Mouse (Mus musculus): ENCODE results near the gene Rgs8. TPM values are rescaled to one million over a fixed set of nuclear protein-coding genes. Genes with fewer than 3 reads are reported as not detected.

Rgs8 gene
- total and polyA plus RNA-seq, 3 experiments: 0.06 TPM; not detected in 2

DNA sequence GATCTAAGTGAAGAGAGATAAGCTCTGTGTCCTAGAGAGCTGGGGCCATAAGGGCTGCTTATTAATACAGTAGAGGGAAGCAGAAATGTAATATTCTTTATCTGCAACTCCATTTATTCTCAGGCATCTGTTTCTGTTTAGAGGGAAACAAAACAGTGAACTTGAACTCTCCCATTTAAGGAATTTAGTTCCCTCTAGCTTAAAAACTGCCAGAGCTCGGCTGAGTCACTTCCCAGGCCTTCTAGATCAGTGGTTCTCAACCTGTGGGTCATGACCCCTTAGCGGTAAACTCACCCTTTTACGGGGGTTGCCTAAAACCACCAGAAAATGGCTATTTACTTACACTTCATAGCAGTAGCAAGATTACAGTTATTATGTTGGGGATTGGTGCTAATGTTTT lies 32.8 kb downstream of the Rgs8 start:
- H3K27ac ChIP-seq: no peak overlapping the region
- no peaks in the 10 kb centered on the region for H3K36me3 ChIP-seq (ENCODE audit: control insufficient read depth, insufficient read depth, low read length)
- 57% methylated on average over 3 of the region's 3 CpGs for WGBS
- no peak overlapping the region for H3K4me3 ChIP-seq
- no peaks in the 10 kb centered on the region for H3K27me3 ChIP-seq (ENCODE audit: control insufficient read depth, insufficient read depth, low read length)
- H3K9ac ChIP-seq (ENCODE audit: low read depth, low read length): no peak overlapping the region
- intact Hi-C loops (cut with DNase I): no loop called here
- DNase-seq: no peak
- TF ChIP-seq CTCF (IDR thresholded peaks at IDR 0.05): no peak
- TF ChIP-seq POLR2A (IDR thresholded peaks at IDR 0.05; ENCODE audit: insufficient read depth, low read depth, low read length): no peak
- no peak for TF ChIP-seq EP300 (IDR thresholded peaks at IDR 0.05; ENCODE audit: insufficient read depth, low read depth, low read length)
- no peaks in the 10 kb centered on the region for H3K4me1 ChIP-seq (ENCODE audit: control insufficient read depth, insufficient read depth, low read length)
- no peaks in the 10 kb centered on the region for H3K79me2 ChIP-seq (replicated peaks; ENCODE audit: control insufficient read depth, insufficient read depth, low read length)

DNA sequence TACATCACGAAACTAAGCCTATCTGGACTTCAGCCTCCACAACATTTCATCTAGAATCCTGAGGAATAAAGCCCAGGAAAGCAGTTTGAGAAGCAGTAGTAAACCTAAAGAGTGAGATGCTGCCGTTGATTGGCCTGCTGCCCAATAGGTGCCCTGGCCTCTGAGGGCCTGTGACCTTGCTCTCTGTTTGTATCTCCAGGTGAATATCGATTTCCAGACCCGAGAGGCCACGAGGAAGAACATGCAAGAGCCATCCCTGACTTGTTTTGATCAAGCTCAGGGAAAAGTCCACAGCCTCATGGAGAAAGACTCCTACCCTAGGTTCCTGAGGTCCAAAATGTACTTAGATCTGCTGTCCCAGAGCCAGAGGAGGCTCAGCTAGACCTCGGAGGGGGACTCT lies 39.7 kb downstream of the Rgs8 start:
- WGBS: 73% methylated on average over 6 of the region's 6 CpGs
- no peak overlapping the region for H3K4me3 ChIP-seq
- no peak for DNase-seq
- no peak overlapping the region for H3K9ac ChIP-seq (ENCODE audit: low read depth, low read length)
- no peaks in the 10 kb centered on the region for H3K27me3 ChIP-seq (ENCODE audit: control insufficient read depth, insufficient read depth, low read length)
- H3K36me3 ChIP-seq (ENCODE audit: control insufficient read depth, insufficient read depth, low read length): no peaks in the 10 kb centered on the region
- H3K79me2 ChIP-seq (replicated peaks; ENCODE audit: control insufficient read depth, insufficient read depth, low read length): no peaks in the 10 kb centered on the region
- intact Hi-C loops (cut with DNase I): no loop called here
- H3K27ac ChIP-seq: no peak overlapping the region
- TF ChIP-seq POLR2A (IDR thresholded peaks at IDR 0.05; ENCODE audit: insufficient read depth, low read depth, low read length): no peak
- TF ChIP-seq CTCF (IDR thresholded peaks at IDR 0.05): no peak
- no peak for TF ChIP-seq EP300 (IDR thresholded peaks at IDR 0.05; ENCODE audit: insufficient read depth, low read depth, low read length)
- H3K4me1 ChIP-seq (ENCODE audit: control insufficient read depth, insufficient read depth, low read length): no peaks in the 10 kb centered on the region

DNA sequence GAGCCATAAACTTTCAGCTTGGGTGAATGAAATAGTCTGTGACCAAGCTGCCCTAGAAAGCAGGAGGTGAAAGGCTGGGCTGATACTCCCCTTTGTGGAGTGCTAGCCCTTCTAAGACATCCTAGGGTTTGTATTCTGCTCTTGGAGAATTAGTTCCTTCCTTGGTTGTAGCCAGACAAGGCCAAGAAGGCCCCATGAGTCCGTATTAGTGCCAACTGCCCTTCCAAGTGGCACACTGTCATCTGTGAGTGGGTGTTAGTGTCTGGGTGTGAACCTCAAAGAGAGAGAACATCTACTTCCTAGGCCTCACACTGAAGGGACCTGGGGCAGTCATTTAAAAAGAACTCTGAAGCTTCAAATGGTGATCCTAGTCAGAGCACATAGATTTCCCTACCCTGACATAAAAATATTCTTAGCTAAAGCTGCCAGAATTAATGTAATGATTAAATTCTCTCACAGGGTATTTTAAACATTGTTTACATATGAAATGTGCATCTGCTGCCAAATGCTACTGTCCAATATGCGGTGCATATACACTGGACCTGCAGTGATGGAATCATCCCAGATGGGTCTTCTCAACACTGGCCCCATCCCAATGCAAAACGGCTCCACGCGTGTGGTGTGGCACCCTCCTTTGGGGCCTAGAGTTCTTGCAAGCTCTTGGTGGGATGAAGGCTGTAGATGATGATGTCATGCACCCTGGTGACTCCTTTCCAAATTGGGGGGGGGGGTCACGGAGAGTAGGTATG lies 41.7 kb downstream of the Rgs8 start:
- WGBS: 91% methylated on average over 6 of the region's 6 CpGs
- H3K79me2 ChIP-seq (replicated peaks; ENCODE audit: control insufficient read depth, insufficient read depth, low read length): no peaks in the 10 kb centered on the region

DNA sequence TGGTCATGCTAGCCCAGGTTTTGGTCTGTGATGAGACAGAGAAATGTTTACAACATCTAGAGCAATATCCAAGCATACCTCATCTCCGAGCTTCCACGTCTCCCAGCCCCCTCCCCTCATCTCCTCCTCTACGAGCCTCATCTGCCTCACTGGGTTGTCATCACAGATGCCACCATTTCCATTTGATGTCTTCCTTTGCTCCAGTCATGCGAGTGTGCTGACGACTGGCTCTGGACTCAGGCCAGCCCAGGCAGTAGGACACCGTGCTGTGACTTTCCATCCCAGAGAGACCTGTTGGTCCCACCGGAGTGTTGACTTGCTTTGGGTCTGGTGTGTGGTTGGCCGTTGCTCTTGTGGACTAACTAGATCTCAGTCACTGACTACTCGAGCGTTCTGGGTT lies 42.6 kb downstream of the Rgs8 start:
- intact Hi-C loops (cut with DNase I): no loop called here
- Histone ChIP-seq H3K27me3 (ENCODE audit: control insufficient read depth, insufficient read depth, low read length) (no peaks in the 10 kb centered on the region), H3K36me3 (ENCODE audit: control insufficient read depth, insufficient read depth, low read length) (no peaks in the 10 kb centered on the region), H3K9ac (ENCODE audit: low read depth, low read length) (no peak overlapping the region), H3K4me3 (no peak overlapping the region), H3K4me1 (ENCODE audit: control insufficient read depth, insufficient read depth, low read length) (no peaks in the 10 kb centered on the region), H3K79me2 (replicated peaks; ENCODE audit: control insufficient read depth, insufficient read depth, low read length) (no peaks in the 10 kb centered on the region), H3K27ac (no peak overlapping the region)
- DNase-seq: no peak
- TF ChIP-seq EP300 (IDR thresholded peaks at IDR 0.05; ENCODE audit: insufficient read depth, low read depth, low read length) (no peak), CTCF (IDR thresholded peaks at IDR 0.05) (no peak), POLR2A (IDR thresholded peaks at IDR 0.05; ENCODE audit: insufficient read depth, low read depth, low read length) (no peak)
- 85% methylated on average over 10 of the region's 10 CpGs for WGBS

More for the DNA sequence above, 41.7 kb downstream of the Rgs8 start:
- Histone ChIP-seq H3K27me3 (ENCODE audit: control insufficient read depth, insufficient read depth, low read length) (no peaks in the 10 kb centered on the region), H3K27ac (no peak overlapping the region), H3K4me1 (ENCODE audit: control insufficient read depth, insufficient read depth, low read length) (no peaks in the 10 kb centered on the region), H3K36me3 (ENCODE audit: control insufficient read depth, insufficient read depth, low read length) (no peaks in the 10 kb centered on the region), H3K4me3 (no peak overlapping the region), H3K9ac (ENCODE audit: low read depth, low read length) (no peak overlapping the region)
- intact Hi-C loops (cut with DNase I): no loop called here
- DNase-seq: no peak
- no peak for TF ChIP-seq POLR2A (IDR thresholded peaks at IDR 0.05; ENCODE audit: insufficient read depth, low read depth, low read length)

DNA sequence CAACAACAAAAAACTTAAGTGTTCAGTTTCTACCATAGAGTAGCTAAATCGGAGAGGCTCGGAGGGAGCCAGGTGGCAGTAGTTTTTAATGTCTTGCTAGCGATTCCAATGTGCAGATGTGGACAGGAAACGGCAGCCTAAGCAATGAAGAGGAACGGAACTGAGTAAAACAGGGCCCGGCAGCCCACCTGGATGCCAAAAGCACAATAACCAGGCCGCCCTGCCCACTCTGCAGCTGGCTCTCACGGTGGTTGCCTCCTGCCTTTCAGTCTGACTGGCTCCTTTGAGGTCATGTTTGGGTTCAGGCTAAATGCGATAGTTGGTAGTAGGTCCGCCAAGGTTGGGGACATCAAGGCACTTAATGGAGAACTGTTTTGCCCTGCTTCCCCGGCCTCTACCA lies 43.3 kb downstream of the Rgs8 start:
- H3K79me2 ChIP-seq (replicated peaks; ENCODE audit: control insufficient read depth, insufficient read depth, low read length): no peaks in the 10 kb centered on the region
- DNase-seq: no peak
- H3K27me3 ChIP-seq (ENCODE audit: control insufficient read depth, insufficient read depth, low read length): no peaks in the 10 kb centered on the region
- intact Hi-C loops (cut with DNase I): no loop called here
- H3K36me3 ChIP-seq (ENCODE audit: control insufficient read depth, insufficient read depth, low read length): no peaks in the 10 kb centered on the region
- no peak overlapping the region for H3K4me3 ChIP-seq
- H3K4me1 ChIP-seq (ENCODE audit: control insufficient read depth, insufficient read depth, low read length): no peaks in the 10 kb centered on the region
- TF ChIP-seq EP300 (IDR thresholded peaks at IDR 0.05; ENCODE audit: insufficient read depth, low read depth, low read length): no peak
- TF ChIP-seq CTCF (IDR thresholded peaks at IDR 0.05): no peak
- WGBS: 96% methylated on average over 11 of the region's 11 CpGs
- no peak overlapping the region for H3K9ac ChIP-seq (ENCODE audit: low read depth, low read length)
- H3K27ac ChIP-seq: no peak overlapping the region

DNA sequence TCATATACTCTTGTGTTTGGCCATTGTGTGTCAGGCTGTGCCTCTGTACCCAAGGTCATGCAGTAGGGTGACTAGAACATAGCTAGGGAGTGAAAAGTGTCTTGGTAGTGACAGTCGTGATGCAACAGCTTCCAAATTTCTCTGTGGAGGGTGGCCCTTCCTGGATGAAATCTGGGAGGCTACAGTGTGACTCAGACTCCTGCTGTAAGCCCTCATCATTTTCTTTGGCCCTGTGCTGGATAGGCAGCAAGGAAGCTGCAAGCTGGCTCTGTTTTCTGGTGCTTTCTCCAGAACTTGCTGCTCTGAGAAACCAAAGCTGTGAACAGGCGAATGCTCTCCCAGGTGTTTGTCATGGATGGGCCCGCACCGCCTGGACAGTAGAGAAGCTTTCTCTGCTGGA lies 43.7 kb downstream of the Rgs8 start:
- TF ChIP-seq EP300 (IDR thresholded peaks at IDR 0.05; ENCODE audit: insufficient read depth, low read depth, low read length) (no peak), CTCF (IDR thresholded peaks at IDR 0.05) (no peak), POLR2A (IDR thresholded peaks at IDR 0.05; ENCODE audit: insufficient read depth, low read depth, low read length) (no peak)
- no peaks in the 10 kb centered on the region for H3K79me2 ChIP-seq (replicated peaks; ENCODE audit: control insufficient read depth, insufficient read depth, low read length)
- H3K4me3 ChIP-seq: no peak overlapping the region
- intact Hi-C loops (cut with DNase I): no loop called here
- no peaks in the 10 kb centered on the region for H3K36me3 ChIP-seq (ENCODE audit: control insufficient read depth, insufficient read depth, low read length)
- H3K9ac ChIP-seq (ENCODE audit: low read depth, low read length): no peak overlapping the region
- WGBS: 78% methylated on average over 4 of the region's 4 CpGs
- no peaks in the 10 kb centered on the region for H3K4me1 ChIP-seq (ENCODE audit: control insufficient read depth, insufficient read depth, low read length)
- no peaks in the 10 kb centered on the region for H3K27me3 ChIP-seq (ENCODE audit: control insufficient read depth, insufficient read depth, low read length)
- H3K27ac ChIP-seq: no peak overlapping the region
- no peak for DNase-seq
